Mouse (Mus musculus): ENCODE results near the gene Sec11a.
"Not testable (repeated sequence)": the region's sequence is repeated elsewhere in the genome, so short reads cannot be mapped to it uniquely, and the experiment has no call there.

Gene Sec11a

GRCm38 (mm10) chr7:80954251-80954650 is 6.7 kb upstream of the Sec11a start:
- DNase-seq: no peak

- DNase-seq: no peak
Measured at GRCm38 (mm10) chr7:80952140-80952539, 4.6 kb upstream of the Sec11a start.

- DNase-seq: no peak
Measured at GRCm38 (mm10) chr7:80951461-80951860, 3.9 kb upstream of the Sec11a start.

GRCm38 (mm10) chr7:80939808-80940207 is 7.8 kb downstream of the Sec11a start:
- DNase-seq: no peak

- DNase-seq: not testable (repeated sequence)
Measured at GRCm38 (mm10) chr7:80937304-80937666, 10.3 kb downstream of the Sec11a start.

GRCm38 (mm10) chr7:80936617-80937303 is 10.8 kb downstream of the Sec11a start:
- not testable (repeated sequence) for DNase-seq

- no peak for DNase-seq
Measured at GRCm38 (mm10) chr7:80935834-80936233, 11.7 kb downstream of the Sec11a start.

- no peak for DNase-seq
Measured at GRCm38 (mm10) chr7:80932777-80933176, 14.8 kb downstream of the Sec11a start.

- DNase-seq: no peak
Measured at GRCm38 (mm10) chr7:80931618-80932207, 15.9 kb downstream of the Sec11a start.

GRCm38 (mm10) chr7:80923165-80923564 is 24.4 kb downstream of the Sec11a start:
- no peak for DNase-seq

- DNase-seq: no peak
Measured at GRCm38 (mm10) chr7:80919647-80920008, 28.0 kb downstream of the Sec11a start.

- no peak for DNase-seq
Measured at GRCm38 (mm10) chr7:80918982-80919646, 28.5 kb downstream of the Sec11a start.

GRCm38 (mm10) chr7:80917916-80918465 is 29.6 kb downstream of the Sec11a start:
- no peak for DNase-seq

- DNase-seq: no peak
Measured at GRCm38 (mm10) chr7:80912496-80912895, 35.1 kb downstream of the Sec11a start.

GRCm38 (mm10) chr7:80911053-80911452 is 36.5 kb downstream of the Sec11a start:
- DNase-seq: no peak

GRCm38 (mm10) chr7:80904921-80905515 is 42.6 kb downstream of the Sec11a start, which contains the start of gene Nmb:
TSS of gene Nmb (minus strand) at chr7:80905076.
- peak; percentile 79 for DNase-seq

GRCm38 (mm10) chr7:80903625-80904422 is 43.8 kb downstream of the Sec11a start:
- DNase-seq: no peak

GRCm38 (mm10) chr7:80901541-80902274 is 45.9 kb downstream of the Sec11a start:
- no peak for DNase-seq

GRCm38 (mm10) chr7:80900944-80901501 is 46.6 kb downstream of the Sec11a start, which contains the start of gene Wdr73:
TSS of gene Wdr73 (minus strand) at chr7:80901269.
- DNase-seq: peak; percentile 95

GRCm38 (mm10) chr7:80897721-80898120 is 49.9 kb downstream of the Sec11a start:
- DNase-seq: no peak

- DNase-seq: no peak
Measured at GRCm38 (mm10) chr7:80897134-80897533, 50.4 kb downstream of the Sec11a start.

All from retina, postnatal 1 day (tissue).